Mouse (Mus musculus): ENCODE measurements at regions not wholly inside any gene's neighbourhood (a gene's known extent, or its start where the extent isn't known, plus 50 kb on each side); places are given as distances from the start of the nearest gene placed in this dataset.

- no peak for DNase-seq
- TF ChIP-seq CTCF (IDR thresholded peaks at IDR 0.05) = no peak
- intact Hi-C loops (cut with DNase I) = no loop called here
- Histone ChIP-seq H3K27ac (no peak overlapping the region), H3K4me3 (no peak overlapping the region)
Observed at GRCm38 (mm10) chr6:99945691-99946090, 219.5 kb upstream of the Prok2 start.

DNA sequence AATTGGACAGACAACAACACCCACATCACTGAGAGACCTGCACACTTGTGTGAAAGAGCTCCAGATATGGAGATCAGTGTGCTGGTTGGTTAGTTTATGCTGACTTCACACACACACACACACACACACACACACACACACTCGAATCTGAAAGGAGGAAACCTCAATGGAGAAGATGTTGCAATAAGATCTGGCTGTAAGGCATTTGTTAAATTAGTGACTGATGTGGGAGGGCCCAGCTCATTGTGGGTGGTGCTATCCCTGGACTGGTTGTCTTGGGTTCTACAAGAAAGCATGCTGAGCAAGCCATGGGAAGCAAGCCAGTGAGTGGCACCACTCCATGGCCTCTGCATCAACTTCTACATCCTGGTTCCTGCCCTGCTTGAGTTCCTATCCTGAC, 216.8 kb upstream of the Prok2 start:
- Histone ChIP-seq H3K4me3 (no peak overlapping the region), H3K27ac (no peak overlapping the region)
- no peak for DNase-seq
- intact Hi-C loops (cut with DNase I) = no loop called here
- no peak for TF ChIP-seq CTCF (IDR thresholded peaks at IDR 0.05)

DNA sequence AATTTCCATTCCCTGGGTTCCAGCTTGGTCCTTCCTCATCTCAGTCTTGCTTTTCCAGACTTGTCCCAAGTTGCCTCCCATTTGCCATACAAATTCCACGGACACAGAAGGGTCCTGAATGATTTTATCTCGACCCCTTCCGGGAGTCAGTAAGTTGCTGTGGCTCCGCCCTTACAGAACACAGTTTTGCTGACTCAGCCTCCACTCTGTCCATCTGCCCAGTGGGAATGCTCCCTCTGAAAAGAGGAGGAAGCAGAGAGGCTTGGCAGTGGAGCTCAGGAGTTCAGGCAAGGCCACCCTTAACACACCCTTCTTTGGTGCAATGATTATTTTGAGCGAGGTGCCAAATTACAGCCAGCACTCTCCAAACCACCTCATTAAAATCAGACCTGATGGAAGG, 213.9 kb upstream of the Prok2 start:
- TF ChIP-seq CTCF (IDR thresholded peaks at IDR 0.05) = no peak
- intact Hi-C loops (cut with DNase I) = no loop called here
- Histone ChIP-seq H3K4me3 (no peak overlapping the region), H3K27ac (no peak overlapping the region)
- no peak for DNase-seq

DNA sequence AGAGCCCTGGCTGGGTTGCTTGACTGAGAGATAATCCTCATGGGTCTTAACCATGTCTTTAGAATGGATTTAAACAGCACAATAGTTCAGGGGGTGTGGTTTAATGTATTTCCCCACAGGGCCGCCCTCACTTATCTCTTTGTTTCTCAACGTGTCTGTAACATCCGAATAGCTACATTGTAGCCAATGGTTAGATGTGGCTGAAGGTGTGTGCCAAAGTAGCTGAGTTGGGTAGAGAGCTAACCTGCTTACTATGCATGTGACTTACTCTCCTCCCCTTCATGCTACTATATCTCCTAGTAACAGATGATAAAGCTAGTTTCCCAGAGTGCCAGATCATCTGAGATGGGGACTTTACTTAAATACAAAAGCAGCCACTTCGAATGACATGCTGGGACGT, 213.2 kb upstream of the Prok2 start:
- no peak for DNase-seq
- intact Hi-C loops (cut with DNase I) = no loop called here
- no peak overlapping the region for H3K27ac ChIP-seq
- no peak overlapping the region for H3K4me3 ChIP-seq
- no peak for TF ChIP-seq CTCF (IDR thresholded peaks at IDR 0.05)

- intact Hi-C loops (cut with DNase I) = no loop called here
- DNase-seq = no peak
- Histone ChIP-seq H3K4me3 (no peak overlapping the region), H3K27ac (no peak overlapping the region)
- TF ChIP-seq CTCF (IDR thresholded peaks at IDR 0.05) = no peak
Observed at GRCm38 (mm10) chr6:99938949-99939348, 212.8 kb upstream of the Prok2 start.

DNA sequence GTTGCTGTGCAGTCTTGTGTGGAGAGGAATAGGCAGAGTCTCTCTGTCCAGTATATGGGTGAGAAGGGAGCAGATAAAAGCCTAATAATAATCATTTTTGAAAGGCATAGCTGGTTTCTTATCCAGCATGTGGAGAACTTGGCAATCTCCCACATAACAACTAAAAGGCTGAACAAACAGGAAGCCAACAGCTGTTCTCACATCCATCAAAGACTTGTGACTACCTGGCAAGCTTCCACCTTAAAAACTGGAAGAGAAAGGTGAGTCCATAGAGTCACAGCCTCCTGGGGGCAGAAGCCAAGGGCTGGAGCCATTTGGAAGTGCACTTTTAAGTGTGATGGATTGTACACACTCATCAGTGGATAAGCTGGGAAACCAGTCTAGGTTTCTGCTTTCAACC, 210.5 kb upstream of the Prok2 start:
- no peak overlapping the region for H3K4me3 ChIP-seq
- H3K27ac ChIP-seq = no peak overlapping the region
- intact Hi-C loops (cut with DNase I) = no loop called here
- no peak for DNase-seq
- no peak for TF ChIP-seq CTCF (IDR thresholded peaks at IDR 0.05)

DNA sequence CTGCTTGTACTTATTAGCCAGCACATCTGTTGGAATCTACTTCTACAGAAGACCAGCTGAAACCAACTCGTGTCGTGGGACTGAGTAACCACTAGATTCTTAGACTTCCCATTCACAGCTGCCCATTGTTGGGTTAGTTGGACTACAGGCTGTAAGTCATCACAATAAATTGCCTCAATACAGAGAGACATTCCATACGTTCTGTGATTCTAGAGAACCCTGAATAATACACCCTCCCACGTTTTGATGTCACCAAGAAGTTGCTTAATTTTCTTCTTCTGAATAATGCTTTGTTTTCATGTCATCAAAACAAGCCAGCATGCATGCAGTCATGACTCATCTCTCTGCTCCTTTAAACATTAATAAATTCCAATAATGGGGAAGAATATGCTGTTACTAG, 209.2 kb upstream of the Prok2 start:
- Histone ChIP-seq H3K4me3 (no peak overlapping the region), H3K27ac (no peak overlapping the region)
- TF ChIP-seq CTCF (IDR thresholded peaks at IDR 0.05) = no peak
- DNase-seq = no peak
- intact Hi-C loops (cut with DNase I) = no loop called here

DNA sequence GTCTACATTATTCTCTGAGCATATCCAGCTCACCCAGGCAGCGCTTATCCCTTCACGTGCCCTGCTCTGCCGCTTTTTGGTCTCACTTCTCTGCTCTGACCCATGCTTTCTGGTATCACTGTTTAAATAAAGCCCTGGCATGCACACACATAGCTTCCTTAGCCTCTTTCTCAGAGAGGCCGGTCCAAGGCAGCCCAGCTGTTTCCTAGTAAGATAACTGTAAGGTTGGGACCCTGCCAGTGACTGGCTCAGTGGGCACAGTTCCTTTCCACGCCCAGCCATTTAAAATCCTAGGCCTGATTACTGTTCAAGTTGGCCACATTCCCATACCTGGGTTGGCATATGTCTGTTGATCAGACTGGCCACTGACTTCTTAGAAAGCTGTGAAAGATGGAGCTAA, 208.2 kb upstream of the Prok2 start:
- intact Hi-C loops (cut with DNase I) = no loop called here
- Histone ChIP-seq H3K27ac (no peak overlapping the region), H3K4me3 (no peak overlapping the region)
- no peak for TF ChIP-seq CTCF (IDR thresholded peaks at IDR 0.05)
- no peak for DNase-seq

- no peak for TF ChIP-seq CTCF (IDR thresholded peaks at IDR 0.05)
- Histone ChIP-seq H3K4me3 (no peak overlapping the region), H3K27ac (no peak overlapping the region)
- intact Hi-C loops (cut with DNase I) = no loop called here
- DNase-seq = no peak
Observed at GRCm38 (mm10) chr6:99933404-99933803, 207.2 kb upstream of the Prok2 start.

GRCm38 (mm10) chr6:99932923-99933322, 206.7 kb upstream of the Prok2 start:
- intact Hi-C loops (cut with DNase I) = no loop called here
- Histone ChIP-seq H3K27ac (no peak overlapping the region), H3K4me3 (no peak overlapping the region)
- no peak for DNase-seq
- TF ChIP-seq CTCF (IDR thresholded peaks at IDR 0.05) = no peak

DNA sequence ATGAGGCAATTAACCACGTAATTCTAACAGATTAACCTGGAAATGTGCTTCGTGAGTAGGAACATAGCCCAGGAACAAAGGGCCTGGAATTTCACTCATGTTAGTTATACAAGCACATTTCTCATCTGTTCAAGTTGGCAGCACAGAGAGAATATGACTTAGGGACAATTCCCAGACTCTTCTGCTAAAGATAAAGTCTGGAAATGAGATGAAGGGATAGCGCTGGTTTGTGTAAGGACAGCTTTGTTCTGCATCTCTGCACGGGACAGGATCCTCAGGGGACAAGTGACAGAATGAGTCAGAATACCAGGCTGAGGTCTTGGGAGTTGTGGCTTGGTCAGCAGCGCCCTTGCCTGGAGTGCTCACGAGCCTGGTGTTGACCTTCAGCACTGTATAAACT, 206.2 kb upstream of the Prok2 start:
- DNase-seq = no peak
- Histone ChIP-seq H3K27ac (no peak overlapping the region), H3K4me3 (no peak overlapping the region)
- intact Hi-C loops (cut with DNase I) = no loop called here
- no peak for TF ChIP-seq CTCF (IDR thresholded peaks at IDR 0.05)

DNA sequence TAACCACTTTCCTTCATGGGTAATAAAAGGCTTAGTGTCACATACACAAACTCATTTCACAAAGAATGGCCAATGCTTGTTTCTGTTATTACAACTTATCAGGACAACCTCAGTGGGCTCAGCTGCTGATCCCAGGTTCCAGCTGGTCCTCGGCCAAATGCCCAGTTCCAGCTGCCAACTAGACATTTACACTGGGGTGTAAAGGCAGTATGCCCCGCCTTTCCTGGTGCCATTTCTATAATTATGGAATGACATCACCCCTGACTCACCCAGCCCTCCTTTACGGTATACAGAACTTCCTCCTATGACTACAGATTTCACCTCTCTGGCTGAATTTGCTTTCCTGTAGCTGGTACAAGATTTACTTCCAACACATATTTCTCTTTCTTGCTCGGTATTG, 205.4 kb upstream of the Prok2 start:
- intact Hi-C loops (cut with DNase I) = no loop called here
- no peak for DNase-seq

DNA sequence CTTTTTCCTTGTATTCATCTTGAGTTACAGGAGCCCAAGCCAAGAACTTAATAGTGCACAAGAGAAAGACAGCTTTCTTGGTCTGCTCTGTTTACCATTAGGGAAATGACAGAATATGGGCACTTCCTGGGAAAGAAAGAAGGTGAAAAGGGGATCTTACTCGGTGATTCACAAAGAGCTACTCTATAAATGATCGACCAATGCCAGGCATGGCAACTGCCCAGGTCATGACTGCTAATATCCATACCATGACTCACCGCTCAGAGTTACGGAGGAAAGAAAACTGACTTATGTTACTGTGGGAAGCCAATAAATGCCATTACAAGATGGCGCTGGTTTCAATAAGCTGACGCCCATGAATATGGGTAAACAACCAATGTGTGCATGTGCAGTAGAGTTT, 204.1 kb upstream of the Prok2 start:
- intact Hi-C loops (cut with DNase I) = no loop called here
- DNase-seq = no peak
- TF ChIP-seq CTCF (IDR thresholded peaks at IDR 0.05) = no peak

More for the DNA sequence above, 205.4 kb upstream of the Prok2 start:
- H3K27ac ChIP-seq = no peak overlapping the region
- no peak overlapping the region for H3K4me3 ChIP-seq
- TF ChIP-seq CTCF (IDR thresholded peaks at IDR 0.05) = no peak

DNA sequence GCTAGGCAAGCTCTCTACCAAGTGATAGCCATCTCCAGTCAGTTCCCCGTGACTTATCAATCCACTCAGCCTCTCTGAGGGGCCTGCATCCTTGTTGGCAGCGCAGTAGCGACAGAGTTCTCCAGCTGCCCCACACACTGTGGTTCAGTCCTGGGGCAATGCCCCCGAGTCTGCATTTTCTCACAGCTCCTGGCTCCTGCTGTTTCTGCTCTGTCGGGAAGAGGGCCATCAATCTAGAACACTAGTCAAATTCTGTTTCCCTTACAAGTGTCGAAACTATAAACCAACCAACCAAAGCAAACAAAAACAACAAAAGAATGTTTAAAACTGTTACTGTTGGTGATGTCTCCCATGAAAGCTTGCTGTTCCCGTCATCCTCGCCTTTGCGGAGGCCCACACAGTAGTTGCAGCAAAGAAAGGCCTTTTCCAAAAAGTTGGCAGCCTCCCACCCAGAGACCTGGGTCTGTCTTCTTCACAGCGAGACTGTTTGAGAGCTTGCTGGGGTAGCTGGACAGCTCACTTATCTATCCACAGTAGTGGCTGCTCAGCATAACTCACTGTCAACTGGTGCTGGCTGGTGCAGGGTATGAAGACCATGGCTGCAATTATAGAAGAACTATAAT, 201.9 kb upstream of the Prok2 start:
- DNase-seq = no peak
- no peak overlapping the region for H3K4me3 ChIP-seq
- intact Hi-C loops (cut with DNase I) = no loop called here
- no peak for TF ChIP-seq CTCF (IDR thresholded peaks at IDR 0.05)
- no peak overlapping the region for H3K27ac ChIP-seq

More for the DNA sequence above, 204.1 kb upstream of the Prok2 start:
- no peak overlapping the region for H3K4me3 ChIP-seq
- no peak overlapping the region for H3K27ac ChIP-seq

Data from gastrocnemius, adult 2 months (tissue).